Mouse (Mus musculus): ENCODE results near the gene Camta2. TPM values are rescaled to one million over a fixed set of nuclear protein-coding genes. Genes with fewer than 3 reads are reported as not detected.
A peak's percentile ranks its signal among the peaks of the same experiment; 100 is the strongest.

Camta2 gene
- polyA plus RNA-seq, 1 experiment from 2014 or later = 14.2 TPM

DNA sequence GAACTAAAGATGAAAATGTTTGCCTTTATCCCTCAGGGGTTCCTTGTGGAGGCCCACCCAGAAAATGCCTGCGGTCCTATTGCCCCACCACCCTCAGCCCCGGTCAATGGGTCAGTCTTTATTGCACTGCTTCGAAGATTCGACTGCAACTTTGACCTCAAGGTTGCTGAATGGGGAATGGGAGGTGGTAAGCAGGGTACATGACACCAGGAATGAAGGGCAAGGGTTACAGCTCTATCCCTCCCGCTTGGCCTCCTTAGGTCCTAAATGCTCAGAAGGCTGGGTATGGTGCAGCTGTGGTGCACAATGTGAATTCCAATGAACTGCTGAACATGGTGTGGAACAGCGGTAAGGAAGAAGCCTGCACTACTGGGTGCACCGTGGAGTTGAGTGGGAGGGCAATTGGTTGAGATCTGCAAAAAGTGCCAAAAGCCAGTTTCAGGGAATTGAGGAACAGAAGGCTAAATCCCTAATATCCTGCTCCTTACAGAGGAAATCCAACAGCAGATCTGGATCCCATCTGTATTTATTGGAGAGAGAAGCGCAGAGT, 38.6 kb downstream of the Camta2 start:
- WGBS = 79% methylated on average over 8 of the region's 8 CpGs
- Histone ChIP-seq H3K9ac (ENCODE audit: low read length) (no peak overlapping the region), H3K36me3 (ENCODE audit: control insufficient read depth, insufficient read depth, low read length) (peaks cover 24% of the 10 kb centered on the region), H3K4me1 (ENCODE audit: control insufficient read depth, insufficient read depth, low read length) (peaks cover 57% of the 10 kb centered on the region), H3K27me3 (ENCODE audit: control insufficient read depth, insufficient read depth, low read length) (no peaks in the 10 kb centered on the region), H3K4me3 (replicated peaks; ENCODE audit: low read length) (no peak overlapping the region), H3K27ac (ENCODE audit: low read length) (0 out of 2 replicates have a peak overlapping the region, but pooled peaks have one; percentile 71), H3K9me3 (replicated peaks; ENCODE audit: control insufficient read depth, low read length) (no peaks in the 10 kb centered on the region), H3K4me2 (ENCODE audit: low read depth, low read length) (peak overlapping the region; percentile 87)
- ATAC-seq (ENCODE audit: insufficient read depth, low FRiP score) = no peak

DNA sequence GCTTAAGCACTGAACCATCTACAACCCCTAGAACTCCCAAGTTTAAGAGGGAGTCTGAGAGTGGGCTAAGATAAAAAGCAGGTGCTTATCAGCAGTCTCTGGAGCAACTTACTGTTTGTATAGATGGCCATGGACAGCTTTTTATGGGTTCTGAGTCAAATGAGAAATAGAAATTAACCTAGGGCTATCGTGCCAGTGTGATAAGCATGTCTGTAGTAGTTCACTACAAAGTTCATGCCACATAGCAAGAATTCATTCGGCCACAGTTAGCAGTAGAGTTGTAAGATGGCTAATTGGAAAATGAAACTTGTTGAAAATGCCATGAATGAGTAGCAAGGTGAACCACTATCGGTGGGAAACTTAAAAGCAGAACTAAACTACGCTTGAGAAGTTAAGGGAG, 39.4 kb downstream of the Camta2 start:
- Histone ChIP-seq H3K27ac (ENCODE audit: low read length) (peak overlapping the region; percentile 98; the same call in 1 of the 2 replicates), H3K27me3 (ENCODE audit: control insufficient read depth, insufficient read depth, low read length) (no peaks in the 10 kb centered on the region), H3K9me3 (replicated peaks; ENCODE audit: control insufficient read depth, low read length) (no peaks in the 10 kb centered on the region), H3K36me3 (ENCODE audit: control insufficient read depth, insufficient read depth, low read length) (peaks cover 25% of the 10 kb centered on the region), H3K4me2 (ENCODE audit: low read depth, low read length) (peak overlapping the region; percentile 87), H3K9ac (ENCODE audit: low read length) (peak overlapping the region; percentile 93), H3K4me3 (replicated peaks; ENCODE audit: low read length) (peak overlapping the region; percentile 87), H3K4me1 (ENCODE audit: control insufficient read depth, insufficient read depth, low read length) (peaks cover 57% of the 10 kb centered on the region)
- no peak for ATAC-seq (ENCODE audit: insufficient read depth, low FRiP score)
- 69% methylated on average over 4 of the region's 4 CpGs for WGBS

DNA sequence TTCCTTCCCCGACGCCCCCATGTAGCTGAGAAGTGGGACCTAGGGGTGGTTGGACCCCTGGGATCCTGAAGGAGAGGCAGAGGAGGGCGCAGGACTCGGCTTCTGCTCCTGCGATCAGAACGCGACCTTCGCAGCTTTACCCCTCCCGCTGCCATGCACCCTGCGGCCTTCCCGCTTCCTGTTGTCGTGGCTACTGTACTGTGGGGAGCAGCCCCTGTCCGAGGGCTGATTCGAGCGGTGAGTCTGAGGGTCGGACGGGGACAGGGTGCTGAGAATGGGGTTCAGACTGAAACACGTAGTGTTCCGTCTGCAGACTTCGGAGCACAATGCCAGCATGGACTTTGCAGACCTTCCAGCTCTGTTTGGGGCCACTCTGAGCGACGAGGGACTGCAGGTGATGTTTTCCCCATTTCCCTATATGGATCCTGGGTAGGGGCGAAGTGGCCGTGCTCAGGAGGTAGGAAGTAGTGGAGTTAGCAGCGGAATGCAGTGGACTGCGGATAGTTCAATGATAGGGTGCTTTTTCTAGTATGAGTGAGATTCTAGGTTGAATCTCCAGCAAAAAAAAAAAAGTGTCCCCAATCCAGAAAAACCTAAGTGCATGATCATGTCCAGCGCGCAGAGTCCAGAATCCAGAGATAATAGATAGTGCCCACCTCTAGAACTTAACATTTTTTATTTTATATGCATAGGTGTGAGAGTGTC, 40.0 kb downstream of the Camta2 start:
- H3K9ac ChIP-seq (ENCODE audit: low read length) = peak overlapping the region; percentile 93
- ATAC-seq (ENCODE audit: insufficient read depth, low FRiP score) = peak; percentile 1; the same call in 1 of the 2 replicates
- no peaks in the 10 kb centered on the region for H3K27me3 ChIP-seq (ENCODE audit: control insufficient read depth, insufficient read depth, low read length)
- WGBS = 3% methylated on average over 28 of the region's 28 CpGs
- H3K4me1 ChIP-seq (ENCODE audit: control insufficient read depth, insufficient read depth, low read length) = peaks cover 56% of the 10 kb centered on the region
- peaks cover 25% of the 10 kb centered on the region for H3K36me3 ChIP-seq (ENCODE audit: control insufficient read depth, insufficient read depth, low read length)
- H3K4me3 ChIP-seq (replicated peaks; ENCODE audit: low read length) = peak overlapping the region; percentile 87
- peak overlapping the region; percentile 98 for H3K27ac ChIP-seq (ENCODE audit: low read length)
- no peaks in the 10 kb centered on the region for H3K9me3 ChIP-seq (replicated peaks; ENCODE audit: control insufficient read depth, low read length)
- H3K4me2 ChIP-seq (ENCODE audit: low read depth, low read length) = peak overlapping the region; percentile 87

GRCm38 (mm10) chr11:70646691-70647650, 40.9 kb downstream of the Camta2 start, which contains the start of the genes Rnf167 and Slc25a11:
Gene Rnf167 (plus strand): TSS chr11:70647235.
Gene Slc25a11 (minus strand): TSS chr11:70647479.
- Histone ChIP-seq H3K4me2 (ENCODE audit: low read depth, low read length) (peak within 1 kb of the TSS; percentile 87), H3K4me3 (replicated peaks; ENCODE audit: low read length) (peak within 1 kb of the TSS; percentile 87), H3K36me3 (ENCODE audit: control insufficient read depth, insufficient read depth, low read length) (peaks cover 19% of the 10 kb centered on the region), H3K9me3 (replicated peaks; ENCODE audit: control insufficient read depth, low read length) (no peaks in the 10 kb centered on the region), H3K27ac (ENCODE audit: low read length) (peak within 1 kb of the TSS; percentile 98), H3K9ac (ENCODE audit: low read length) (peak within 1 kb of the TSS; percentile 93), H3K4me1 (ENCODE audit: control insufficient read depth, insufficient read depth, low read length) (peaks cover 47% of the 10 kb centered on the region), H3K27me3 (ENCODE audit: control insufficient read depth, insufficient read depth, low read length) (no peaks in the 10 kb centered on the region)
- peak; percentile 89 for ATAC-seq (ENCODE audit: insufficient read depth, low FRiP score)
- under 1% methylated on average over 63 of the region's 63 CpGs for WGBS

DNA sequence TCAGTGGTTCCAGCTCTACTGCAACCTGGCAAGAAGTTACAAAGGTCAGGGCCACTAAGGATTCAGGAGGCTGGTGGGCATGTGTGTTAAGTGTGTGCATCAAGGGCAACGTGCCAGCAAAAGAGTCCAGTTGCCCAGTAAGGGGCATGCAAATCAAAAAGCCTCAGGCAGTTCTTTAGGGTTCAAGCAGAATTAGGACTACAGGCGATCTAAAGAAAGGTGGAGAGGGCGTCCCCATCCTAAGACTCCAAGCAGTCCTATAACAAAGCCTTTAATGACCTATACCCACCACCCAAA, 41.7 kb downstream of the Camta2 start:
- WGBS = 17% methylated on average over 3 of the region's 3 CpGs
- Histone ChIP-seq H3K4me3 (replicated peaks; ENCODE audit: low read length) (peak overlapping the region; percentile 59), H3K36me3 (ENCODE audit: control insufficient read depth, insufficient read depth, low read length) (peaks cover 16% of the 10 kb centered on the region), H3K27me3 (ENCODE audit: control insufficient read depth, insufficient read depth, low read length) (no peaks in the 10 kb centered on the region), H3K9ac (ENCODE audit: low read length) (peak overlapping the region; percentile 85), H3K9me3 (replicated peaks; ENCODE audit: control insufficient read depth, low read length) (no peaks in the 10 kb centered on the region), H3K4me2 (ENCODE audit: low read depth, low read length) (peak overlapping the region; percentile 81), H3K4me1 (ENCODE audit: control insufficient read depth, insufficient read depth, low read length) (peaks cover 39% of the 10 kb centered on the region), H3K27ac (ENCODE audit: low read length) (peak overlapping the region; percentile 93)
- no peak for ATAC-seq (ENCODE audit: insufficient read depth, low FRiP score)

- Histone ChIP-seq H3K27ac (ENCODE audit: low read length) (peak overlapping the region; percentile 93; the same call in 1 of the 2 replicates), H3K9me3 (replicated peaks; ENCODE audit: control insufficient read depth, low read length) (no peaks in the 10 kb centered on the region), H3K36me3 (ENCODE audit: control insufficient read depth, insufficient read depth, low read length) (peaks cover 13% of the 10 kb centered on the region), H3K27me3 (ENCODE audit: control insufficient read depth, insufficient read depth, low read length) (no peaks in the 10 kb centered on the region), H3K4me1 (ENCODE audit: control insufficient read depth, insufficient read depth, low read length) (peaks cover 34% of the 10 kb centered on the region), H3K4me2 (ENCODE audit: low read depth, low read length) (peak overlapping the region; percentile 81), H3K9ac (ENCODE audit: low read length) (peak overlapping the region; percentile 85), H3K4me3 (replicated peaks; ENCODE audit: low read length) (peak overlapping the region; percentile 59)
- WGBS = 86% methylated on average over 12 of the region's 12 CpGs
- ATAC-seq (ENCODE audit: insufficient read depth, low FRiP score) = no peak
Observed at GRCm38 (mm10) chr11:70645461-70646258, 42.2 kb downstream of the Camta2 start.

DNA sequence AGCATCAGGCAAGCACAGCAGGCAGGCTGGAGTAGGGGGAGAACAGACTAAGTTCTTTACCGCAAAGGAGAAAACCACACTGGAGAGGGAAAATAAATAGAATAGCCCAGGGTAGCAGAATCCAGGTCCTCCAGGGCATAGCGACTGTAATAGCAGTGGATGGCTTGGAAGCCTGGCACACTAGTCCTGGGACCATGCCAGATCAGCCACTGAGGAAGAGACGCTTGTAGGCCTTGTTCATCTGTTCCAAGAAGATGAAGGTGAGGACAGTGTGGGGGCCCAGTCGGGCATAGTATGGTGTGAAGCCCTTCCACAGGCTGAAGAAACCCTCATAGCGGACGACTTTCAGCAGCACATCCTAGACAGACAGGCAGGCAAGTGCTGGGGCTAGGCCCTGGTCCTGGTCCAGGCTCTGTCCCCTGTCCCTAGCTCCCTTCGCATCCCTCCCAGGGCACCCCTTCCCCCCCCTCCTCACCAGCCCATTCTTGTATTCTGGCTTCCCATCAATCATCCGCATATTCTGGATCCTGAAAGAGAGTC, 43.3 kb downstream of the Camta2 start:
- Histone ChIP-seq H3K9ac (ENCODE audit: low read length) (no peak overlapping the region), H3K27ac (ENCODE audit: low read length) (no peak overlapping the region), H3K4me3 (replicated peaks; ENCODE audit: low read length) (no peak overlapping the region), H3K4me2 (ENCODE audit: low read depth, low read length) (no peak overlapping the region), H3K27me3 (ENCODE audit: control insufficient read depth, insufficient read depth, low read length) (no peaks in the 10 kb centered on the region), H3K9me3 (replicated peaks; ENCODE audit: control insufficient read depth, low read length) (no peaks in the 10 kb centered on the region), H3K4me1 (ENCODE audit: control insufficient read depth, insufficient read depth, low read length) (peaks cover 29% of the 10 kb centered on the region), H3K36me3 (ENCODE audit: control insufficient read depth, insufficient read depth, low read length) (peaks cover 12% of the 10 kb centered on the region)
- no peak for ATAC-seq (ENCODE audit: insufficient read depth, low FRiP score)
- WGBS = 94% methylated on average over 8 of the region's 8 CpGs

DNA sequence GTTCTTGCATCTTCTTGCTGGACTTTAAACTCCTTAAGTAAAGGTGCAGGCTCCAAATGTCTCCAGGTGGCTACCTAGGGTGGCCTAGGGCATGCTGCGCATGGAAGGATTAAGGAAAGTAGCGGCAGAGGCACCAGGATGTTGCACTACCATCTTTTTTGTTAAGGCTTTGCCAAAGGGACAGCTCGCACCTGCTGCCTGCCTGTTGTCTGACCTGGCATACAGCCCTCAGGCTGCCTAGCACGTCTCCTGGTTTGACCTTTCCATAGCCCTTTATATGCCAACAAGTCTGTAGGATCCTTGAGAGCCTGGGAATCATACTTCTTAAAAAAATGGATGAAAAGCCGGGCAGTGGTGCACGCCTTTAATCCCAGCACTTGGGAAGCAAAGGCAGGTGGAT, 44.9 kb downstream of the Camta2 start:
- ATAC-seq (ENCODE audit: insufficient read depth, low FRiP score) = no peak
- WGBS = 90% methylated on average over 6 of the region's 6 CpGs
- Histone ChIP-seq H3K36me3 (ENCODE audit: control insufficient read depth, insufficient read depth, low read length) (0 out of 2 replicates have a peak, but pooled peaks cover 6% of the 10 kb centered on the region), H3K4me2 (ENCODE audit: low read depth, low read length) (no peak overlapping the region), H3K9me3 (replicated peaks; ENCODE audit: control insufficient read depth, low read length) (no peaks in the 10 kb centered on the region), H3K9ac (ENCODE audit: low read length) (no peak overlapping the region), H3K27ac (ENCODE audit: low read length) (no peak overlapping the region), H3K4me3 (replicated peaks; ENCODE audit: low read length) (no peak overlapping the region), H3K27me3 (ENCODE audit: control insufficient read depth, insufficient read depth, low read length) (no peaks in the 10 kb centered on the region), H3K4me1 (ENCODE audit: control insufficient read depth, insufficient read depth, low read length) (peaks cover 17% of the 10 kb centered on the region)
